Mouse (Mus musculus) ES-Bruce4 (cell line): ENCODE measurements at regions not wholly inside any gene's neighbourhood (a gene's known extent, or its start where the extent isn't known, plus 50 kb on each side); places are given as distances from the start of the nearest gene placed in this dataset.

Experiments used
- CTCF ChIP-seq: IDR thresholded peaks from one replicate; pipeline ENCODE4 v1.8.1; 2011; ENCODE audit warnings: low read depth, low read length
- POLR2A ChIP-seq: IDR thresholded peaks from one replicate; pipeline ENCODE4 v1.8.1; 2011; ENCODE audit warnings: low read length; ENCODE audit not compliant: insufficient read depth

DNA sequence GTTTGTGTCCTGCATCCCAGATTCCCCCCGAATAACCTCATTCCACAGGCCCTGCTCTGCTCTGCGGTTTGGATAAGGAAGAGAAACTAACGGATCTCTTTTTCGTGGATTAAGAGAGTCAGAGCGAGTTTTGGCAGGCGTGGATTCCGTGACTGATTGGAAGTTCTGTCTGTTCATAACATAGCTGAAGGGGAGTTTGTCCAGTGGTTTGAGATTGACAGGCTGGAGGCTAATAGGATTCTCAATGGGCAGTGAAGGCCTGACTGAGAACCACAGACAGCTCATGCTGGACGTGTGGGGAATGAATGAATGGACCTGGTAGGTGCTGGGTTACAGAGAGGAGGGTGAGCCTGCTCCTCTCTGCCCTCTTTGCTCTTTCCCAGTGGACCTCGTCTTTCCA is 269.6 kb downstream of the Vps13c start:
- TF ChIP-seq POLR2A (no peak), CTCF (no peak)
